Mouse (Mus musculus) lung, postnatal 10 days (tissue): Measurements from ENCODE around the gene Zfp185.
"Not testable (repeated sequence)": the region's sequence is repeated elsewhere in the genome, so short reads cannot be mapped to it uniquely, and the experiment has no call there.

Source experiments
- DNase-seq: peaks from one replicate; pipeline ENCODE4 v3.0.0; 2021

Gene Zfp185

GRCm38 (mm10) chrX:73063512-73064414 lies 76.6 kb downstream of the Zfp185 start:
- peak; percentile 21 for DNase-seq

GRCm38 (mm10) chrX:73064415-73064793 lies 77.3 kb downstream of the Zfp185 start, which contains the start of gene Pnma3:
Gene Pnma3 (plus strand): TSS chrX:73064787.
- no peak for DNase-seq

- not testable (repeated sequence) for DNase-seq
Measured at GRCm38 (mm10) chrX:73066765-73067312, 79.7 kb downstream of the Zfp185 start.
